Mouse (Mus musculus) liver (tissue): ENCODE measurements at regions not wholly inside any gene's neighbourhood (a gene's known extent, or its start where the extent isn't known, plus 50 kb on each side); places are given as distances from the start of the nearest gene placed in this dataset.

Experiments
- DNase-seq: peaks from one replicate; pipeline ENCODE4 v3.0.0-alpha.2; 2020; ENCODE audit warnings: mixed read lengths

DNA sequence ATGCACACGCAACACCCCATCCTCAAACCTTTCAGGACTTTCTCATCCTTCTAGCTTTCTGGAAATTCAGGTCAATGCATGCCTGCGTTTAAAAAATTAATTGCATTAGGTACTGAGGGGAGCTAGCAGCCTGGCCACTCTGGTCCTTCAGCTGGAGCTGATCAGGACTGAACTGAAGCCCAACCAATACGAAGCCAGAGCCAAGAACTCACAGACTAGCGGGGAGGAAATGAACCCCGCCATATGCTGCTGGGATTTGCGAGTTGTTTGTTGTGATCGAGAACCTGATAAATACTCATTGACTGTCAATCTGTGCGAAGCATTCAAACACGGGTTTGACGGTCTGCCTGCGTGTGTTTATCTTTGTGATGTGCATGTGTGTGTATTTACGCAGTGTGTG, 177.2 kb upstream of the Rora start:
- DNase-seq = no peak

DNA sequence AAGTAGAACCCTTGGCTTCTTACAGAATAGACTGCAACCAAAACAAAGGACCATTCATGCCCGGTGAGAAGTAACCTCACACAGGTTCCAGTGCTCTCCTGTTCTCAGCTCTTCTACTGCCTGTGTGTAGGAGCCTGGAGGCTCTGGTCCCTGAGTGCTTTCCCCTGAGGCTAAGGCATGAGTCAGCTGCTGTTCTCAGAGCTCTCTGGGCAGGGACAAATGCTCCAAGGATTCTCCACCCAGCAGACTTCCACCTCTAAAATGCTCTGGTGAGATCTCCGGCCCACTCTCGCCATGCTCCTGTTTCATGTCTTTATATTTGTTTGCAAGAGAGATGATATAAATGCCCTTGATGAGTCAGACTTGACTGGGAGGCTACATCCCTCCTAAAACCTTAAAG, 176.1 kb upstream of the Rora start:
- no peak for DNase-seq

DNA sequence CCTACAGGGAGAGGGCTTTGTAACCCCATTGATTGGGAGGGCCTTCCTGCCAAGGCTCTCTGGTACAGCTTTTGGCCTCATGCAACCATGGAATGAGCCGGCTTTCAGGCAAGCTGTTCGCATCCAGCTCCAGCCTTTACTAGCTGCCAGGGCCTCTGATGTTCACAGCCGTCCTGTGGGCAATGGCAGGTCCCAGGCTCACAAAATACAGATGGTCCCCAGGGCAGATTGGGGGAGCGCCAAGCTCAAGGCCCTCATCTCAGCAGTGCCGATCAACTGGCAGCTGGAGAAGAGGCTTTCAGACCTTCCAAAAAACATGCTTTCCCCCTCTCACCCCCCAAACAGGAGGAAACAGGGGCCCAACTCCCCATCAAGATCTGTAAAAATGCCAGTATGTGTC, 166.9 kb upstream of the Rora start:
- DNase-seq = no peak

DNA sequence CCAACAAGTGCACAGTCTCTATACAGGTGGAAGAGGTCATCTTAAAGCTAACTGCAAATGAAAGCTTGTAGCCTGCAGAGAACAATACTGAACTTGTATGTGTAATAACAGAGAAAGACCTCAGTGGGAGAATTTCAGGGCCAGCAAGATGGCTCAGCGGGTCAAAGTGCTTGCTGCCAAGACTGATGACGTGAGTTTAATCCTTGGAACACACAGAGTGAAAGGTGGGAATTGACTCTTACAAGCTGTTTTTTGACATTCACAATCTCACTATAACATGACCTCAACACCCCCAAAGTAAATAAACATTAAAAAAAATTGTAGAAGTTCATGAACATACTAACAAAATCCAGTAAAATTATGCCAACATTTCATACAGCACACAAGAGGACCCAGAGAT, 162.4 kb upstream of the Rora start:
- DNase-seq = no peak

DNA sequence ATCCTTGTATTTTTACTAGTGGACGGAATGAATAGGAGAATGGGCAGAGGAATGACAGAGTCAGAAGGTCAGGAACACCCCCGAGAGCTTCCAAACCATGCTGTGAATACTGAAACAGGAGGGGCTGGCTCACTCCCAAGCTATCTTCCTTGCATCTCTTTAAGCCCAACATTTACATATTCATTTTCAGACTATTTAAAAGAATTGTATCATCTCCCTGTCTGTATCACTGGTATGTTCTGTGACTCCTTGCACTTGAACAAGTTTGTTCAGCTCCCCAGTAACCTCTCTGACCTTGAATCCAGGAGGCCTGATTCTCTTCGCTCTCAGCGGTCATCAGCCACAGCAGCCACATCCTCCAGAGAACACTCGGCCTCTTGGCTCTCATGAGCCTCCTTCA, 132.4 kb upstream of the Rora start:
- DNase-seq = no peak

DNA sequence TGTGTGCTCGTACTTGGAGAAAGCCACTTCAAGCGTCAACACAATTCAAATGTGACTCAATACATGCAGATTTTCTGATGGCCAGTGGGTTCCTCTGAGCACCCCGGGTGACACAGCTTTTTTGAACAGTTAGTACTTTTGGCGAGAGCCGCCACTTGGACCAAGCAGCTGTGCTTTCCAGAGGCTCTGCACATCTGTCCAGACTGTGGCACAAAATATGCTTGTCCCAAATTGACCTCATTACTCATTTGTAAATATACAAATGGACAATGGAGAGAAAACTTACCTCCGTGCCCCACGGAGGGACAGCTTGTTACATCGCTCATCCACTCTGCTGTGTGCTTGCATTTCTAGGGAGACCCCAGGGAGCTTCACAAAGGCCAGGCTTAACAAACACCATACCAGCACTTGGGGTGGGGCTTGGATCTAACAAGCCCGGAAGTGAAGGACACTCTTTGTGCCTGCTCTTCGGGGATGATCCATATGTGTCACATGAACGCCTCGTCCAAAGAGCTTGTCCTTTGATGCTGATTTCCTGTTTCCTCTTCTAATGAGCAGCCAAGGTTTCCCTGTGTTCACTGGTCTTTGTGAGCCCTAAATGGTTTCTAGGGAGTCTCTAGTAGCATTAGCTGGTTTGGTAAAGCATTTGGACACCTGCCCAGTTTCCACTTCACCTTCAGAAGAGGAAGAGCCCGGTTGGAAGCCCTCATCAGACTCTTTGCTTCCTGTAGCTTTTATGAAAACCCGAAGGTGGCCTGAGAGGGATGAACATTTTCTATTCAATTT, 91.6 kb upstream of the Rora start:
- no peak for DNase-seq

DNA sequence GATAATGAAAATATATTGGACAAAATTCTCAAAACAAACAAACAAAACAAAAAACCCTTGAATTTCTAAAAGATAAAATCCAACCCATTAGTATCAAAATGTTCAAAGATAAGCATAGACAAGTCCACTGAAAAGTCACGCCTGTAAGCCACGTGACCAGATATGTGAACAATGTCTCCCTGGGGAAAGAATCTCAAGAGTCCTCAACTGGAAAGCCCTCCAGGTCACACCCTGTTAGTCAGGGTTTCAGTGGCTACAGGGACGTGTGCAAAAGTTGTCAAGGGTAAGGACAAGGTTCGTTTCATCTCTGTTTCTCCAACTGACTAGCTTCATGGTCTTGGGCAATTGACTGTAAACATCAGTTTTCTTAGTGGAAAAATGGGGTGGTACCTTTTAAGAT, 90.4 kb upstream of the Rora start:
- DNase-seq = no peak

DNA sequence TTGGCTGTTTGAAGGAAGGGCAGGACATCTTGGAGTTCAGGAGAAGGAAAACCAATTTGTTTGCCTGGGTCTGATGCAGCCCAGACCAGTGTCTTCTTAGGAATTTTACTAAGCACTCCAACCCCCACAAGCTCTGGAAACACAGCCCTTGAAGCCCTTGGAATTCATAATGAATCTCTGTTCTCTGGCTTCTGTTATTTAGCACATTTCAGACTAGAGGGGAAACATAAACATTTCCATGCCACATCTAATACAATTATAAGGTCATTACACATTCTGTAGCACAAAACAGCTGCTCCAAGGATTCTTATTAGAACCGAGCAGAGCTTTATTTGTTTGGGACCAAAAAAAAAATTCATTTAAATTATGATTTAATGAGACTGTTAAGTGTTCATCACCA, 67.8 kb upstream of the Rora start:
- no peak for DNase-seq

DNA sequence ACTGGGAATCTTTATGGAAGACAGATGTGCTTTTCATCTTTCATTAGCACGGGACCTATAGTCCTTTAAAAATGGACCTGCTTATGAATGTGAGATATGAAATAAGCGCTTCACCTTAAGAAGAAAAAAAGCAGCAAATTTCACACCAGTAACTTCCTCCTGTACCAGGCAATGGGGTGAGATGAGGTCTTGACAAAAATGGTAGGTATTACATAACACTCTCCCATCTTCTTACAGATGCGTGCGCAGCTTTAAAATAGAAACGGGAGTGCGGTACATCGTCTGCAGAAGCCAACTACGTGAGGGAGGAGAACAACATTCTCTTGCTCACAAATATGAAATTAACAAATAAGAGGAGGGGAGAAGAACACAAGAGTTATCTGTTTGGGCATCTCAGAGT, 62.6 kb upstream of the Rora start:
- no peak for DNase-seq

DNA sequence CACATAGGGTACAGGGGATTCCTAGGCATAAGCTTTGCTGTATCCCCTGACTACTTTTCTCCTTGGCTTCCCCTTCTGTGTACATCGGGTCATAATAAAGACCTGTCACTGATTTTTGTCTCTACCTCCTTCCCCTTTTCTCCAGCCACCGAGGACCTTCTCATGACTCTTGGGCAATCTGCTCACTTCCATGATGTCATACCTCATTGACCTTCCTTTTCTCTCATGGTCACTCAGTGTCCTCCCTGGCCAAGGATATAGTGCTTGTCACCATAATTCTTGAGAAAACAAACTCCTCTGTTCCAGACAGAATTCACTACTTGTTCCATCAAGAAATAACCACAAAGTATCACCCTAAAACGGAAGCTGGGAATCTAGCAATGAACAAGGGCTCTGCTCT, 60.6 kb upstream of the Rora start:
- no peak for DNase-seq

DNA sequence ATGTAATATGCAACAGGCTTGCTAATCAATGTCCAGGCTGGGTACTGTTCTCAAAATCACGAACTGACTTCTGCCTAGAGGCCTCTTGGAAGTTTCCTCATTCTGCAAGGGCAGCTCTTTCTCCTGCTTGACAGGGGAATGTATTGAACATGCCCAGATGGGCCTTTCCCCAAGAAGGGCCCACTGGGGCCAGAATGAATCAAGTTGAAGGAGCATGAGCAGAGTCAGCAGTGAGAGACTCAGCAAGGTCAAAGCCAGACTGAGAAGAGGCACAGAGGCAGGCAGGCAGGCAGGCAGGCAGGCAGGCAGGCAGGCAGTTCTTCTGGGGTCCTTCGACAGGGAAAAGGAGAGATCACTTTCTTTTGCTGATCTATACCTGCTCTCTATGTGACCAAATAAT, 59.0 kb upstream of the Rora start:
- DNase-seq = no peak
